Mouse (Mus musculus) NIH3T3 (cell line): ENCODE measurements at regions not wholly inside any gene's neighbourhood (a gene's known extent, or its start where the extent isn't known, plus 50 kb on each side); places are given as distances from the start of the nearest gene placed in this dataset.
A peak's percentile ranks its signal among the peaks of the same experiment; 100 is the strongest.

Experiments
- DNase-seq: peaks from one replicate; pipeline ENCODE4 v3.0.0-alpha.2; 2012; ENCODE audit warnings: low read depth

- DNase-seq: peak; percentile 67
These were observed 92.1 kb downstream of the Bcl2l11 start for GRCm38 (mm10) chr2:128217784-128218467.

- no peak for DNase-seq
These were observed 93.1 kb downstream of the Bcl2l11 start for GRCm38 (mm10) chr2:128218961-128219360.

GRCm38 (mm10) chr2:128221055-128221454 lies 95.2 kb downstream of the Bcl2l11 start:
- DNase-seq: no peak

- no peak for DNase-seq
These were observed 95.8 kb downstream of the Bcl2l11 start for GRCm38 (mm10) chr2:128221657-128222056.

- peak; percentile 60 for DNase-seq
These were observed 100.7 kb downstream of the Bcl2l11 start for GRCm38 (mm10) chr2:128226465-128227047.

GRCm38 (mm10) chr2:128229730-128230129 lies 103.9 kb downstream of the Bcl2l11 start:
- no peak for DNase-seq

GRCm38 (mm10) chr2:128230921-128231320 lies 105.1 kb downstream of the Bcl2l11 start:
- no peak for DNase-seq

- no peak for DNase-seq
These were observed 105.5 kb downstream of the Bcl2l11 start for GRCm38 (mm10) chr2:128231338-128231737.

- DNase-seq: no peak
These were observed 106.2 kb downstream of the Bcl2l11 start for GRCm38 (mm10) chr2:128232027-128232426.

GRCm38 (mm10) chr2:128235127-128235526 lies 109.3 kb downstream of the Bcl2l11 start:
- DNase-seq: no peak

- DNase-seq: peak; percentile 51
These were observed 113.6 kb downstream of the Bcl2l11 start for GRCm38 (mm10) chr2:128239451-128239850.

GRCm38 (mm10) chr2:128240054-128240453 lies 114.2 kb downstream of the Bcl2l11 start:
- no peak for DNase-seq

- peak; percentile 70 for DNase-seq
These were observed 114.9 kb downstream of the Bcl2l11 start for GRCm38 (mm10) chr2:128240536-128241279.

- no peak for DNase-seq
These were observed 115.4 kb downstream of the Bcl2l11 start for GRCm38 (mm10) chr2:128241280-128241665.

- peak; percentile 60 for DNase-seq
These were observed 119.7 kb downstream of the Bcl2l11 start for GRCm38 (mm10) chr2:128245544-128245943.

GRCm38 (mm10) chr2:128247967-128248366 lies 122.1 kb downstream of the Bcl2l11 start:
- DNase-seq: no peak

GRCm38 (mm10) chr2:128249188-128249587 lies 123.3 kb downstream of the Bcl2l11 start:
- DNase-seq: no peak

GRCm38 (mm10) chr2:128249607-128250006 lies 123.8 kb downstream of the Bcl2l11 start:
- DNase-seq: no peak

GRCm38 (mm10) chr2:128250841-128251240 lies 125.0 kb downstream of the Bcl2l11 start:
- no peak for DNase-seq

GRCm38 (mm10) chr2:128256651-128257050 lies 130.8 kb downstream of the Bcl2l11 start:
- no peak for DNase-seq

GRCm38 (mm10) chr2:128257262-128257661 lies 131.4 kb downstream of the Bcl2l11 start:
- DNase-seq: no peak

- no peak for DNase-seq
These were observed 138.0 kb downstream of the Bcl2l11 start for GRCm38 (mm10) chr2:128263880-128264279.
